Mouse (Mus musculus) liver, adult 2 months (tissue): ENCODE measurements around the gene Srgap3.

Experiments used
- CTCF ChIP-seq: fragments of 200-500 bp; IDR thresholded peaks from 2 replicates; pipeline ENCODE4 v1.5.1; 2011; ENCODE audit warnings: low read depth, low read length, control low read depth
- POLR2A ChIP-seq: fragments of 200-500 bp; IDR thresholded peaks from 2 replicates; pipeline ENCODE4 v1.6.1; 2011; ENCODE audit warnings: low read length, control low read depth; ENCODE audit not compliant: insufficient read depth; ENCODE audit errors: extremely low read depth

- no peak for TF ChIP-seq CTCF
- TF ChIP-seq POLR2A = no peak
These were observed 75.8 kb downstream of the Srgap3 start for GRCm38 (mm10) chr6:112871241-112871780.
